Mouse (Mus musculus): ENCODE results near the gene Hist4h4. TPM values are rescaled to one million over a fixed set of nuclear protein-coding genes. Genes with fewer than 3 reads are reported as not detected.
A peak's percentile ranks its signal among the peaks of the same experiment; 100 is the strongest.

Hist4h4 gene
- polyA plus RNA-seq, 1 experiment from 2014 or later = 0.54 TPM

DNA sequence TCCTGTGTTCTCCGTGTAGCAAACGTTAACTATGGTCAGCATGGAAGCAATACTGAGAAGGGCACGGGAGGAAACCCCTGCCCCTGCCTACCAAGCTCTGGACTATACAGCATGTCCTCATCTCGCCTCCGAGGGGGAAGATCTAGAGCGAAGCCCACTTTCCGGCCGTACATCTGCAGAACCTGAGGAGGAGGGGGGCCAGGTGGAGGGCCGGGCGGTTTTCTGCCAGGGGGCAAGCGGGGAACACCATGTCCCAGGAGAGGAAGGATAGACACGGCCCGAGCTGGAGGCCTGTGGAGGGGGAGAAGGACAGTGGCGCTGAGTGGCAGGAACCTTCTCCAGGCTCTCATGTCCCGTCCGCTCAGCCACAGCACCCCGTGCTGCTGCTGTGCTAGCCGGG lies 16.9 kb upstream of the Hist4h4 start:
- WGBS = 97% methylated on average over 18 of the region's 18 CpGs
- no peaks in the 10 kb centered on the region for H3K9me3 ChIP-seq (ENCODE audit: control insufficient read depth, low read length)
- no peak for ATAC-seq
- no peak overlapping the region for H3K4me2 ChIP-seq (ENCODE audit: low read length)
- no peaks in the 10 kb centered on the region for H3K4me1 ChIP-seq (ENCODE audit: control insufficient read depth, insufficient read depth, low read depth, low read length)
- H3K27ac ChIP-seq (ENCODE audit: low read depth, low read length) = no peak overlapping the region
- H3K9ac ChIP-seq (ENCODE audit: low read depth, low read length) = no peak overlapping the region
- H3K4me3 ChIP-seq (ENCODE audit: low read length) = no peak overlapping the region
- no peaks in the 10 kb centered on the region for H3K27me3 ChIP-seq (replicated peaks; ENCODE audit: control insufficient read depth, insufficient read depth, low read length)
- peaks cover 62% of the 10 kb centered on the region for H3K36me3 ChIP-seq (ENCODE audit: control insufficient read depth, insufficient read depth, low read length)

DNA sequence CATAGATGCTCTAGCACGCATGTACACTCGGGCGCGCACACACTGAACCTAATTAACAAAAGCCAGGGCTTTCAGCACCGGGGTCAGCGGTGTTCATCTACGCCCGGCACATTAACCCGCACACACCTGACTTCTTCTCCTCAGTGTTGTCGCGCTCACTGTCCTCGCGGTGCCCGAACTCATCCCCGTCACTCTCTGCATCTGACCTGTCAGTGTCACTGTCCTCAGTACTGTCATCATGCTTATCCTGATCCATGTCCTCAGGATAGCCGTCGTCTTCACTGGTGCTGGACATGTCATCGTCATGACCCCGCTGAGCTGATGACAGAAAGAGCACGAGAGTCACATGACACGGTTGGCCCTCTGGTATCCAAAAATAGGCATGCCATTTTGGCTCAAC lies 16.2 kb upstream of the Hist4h4 start:
- H3K9ac ChIP-seq (ENCODE audit: low read depth, low read length) = no peak overlapping the region

DNA sequence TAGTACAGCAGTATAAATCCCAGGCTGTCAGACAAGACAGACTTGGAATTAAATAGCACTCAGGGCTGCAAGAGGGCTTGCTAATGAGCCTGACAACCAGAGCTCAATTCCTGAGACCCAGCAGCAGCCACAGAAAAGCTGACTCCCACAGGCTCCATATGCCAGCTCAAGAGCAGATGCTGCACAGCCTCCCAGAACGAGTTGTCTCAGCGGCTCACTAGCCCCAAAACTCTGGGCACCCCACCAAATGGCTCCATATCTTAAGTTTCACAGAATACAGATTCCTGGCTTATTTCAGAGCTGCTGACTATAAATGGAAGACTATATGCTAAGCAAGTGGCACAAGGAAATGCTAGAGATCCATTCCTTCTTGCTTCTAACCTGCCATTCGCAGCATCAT lies 13.3 kb upstream of the Hist4h4 start:
- ATAC-seq = no peak
- Histone ChIP-seq H3K27ac (ENCODE audit: low read depth, low read length) (no peak overlapping the region), H3K4me1 (ENCODE audit: control insufficient read depth, insufficient read depth, low read depth, low read length) (no peaks in the 10 kb centered on the region), H3K4me2 (ENCODE audit: low read length) (no peak overlapping the region), H3K4me3 (ENCODE audit: low read length) (no peak overlapping the region), H3K36me3 (ENCODE audit: control insufficient read depth, insufficient read depth, low read length) (peaks cover 75% of the 10 kb centered on the region), H3K27me3 (replicated peaks; ENCODE audit: control insufficient read depth, insufficient read depth, low read length) (no peaks in the 10 kb centered on the region), H3K9ac (ENCODE audit: low read depth, low read length) (no peak overlapping the region), H3K9me3 (ENCODE audit: control insufficient read depth, low read length) (no peaks in the 10 kb centered on the region)
- 91% methylated on average over 3 of the region's 3 CpGs for WGBS

More for the DNA sequence above, 16.2 kb upstream of the Hist4h4 start:
- no peaks in the 10 kb centered on the region for H3K4me1 ChIP-seq (ENCODE audit: control insufficient read depth, insufficient read depth, low read depth, low read length)
- no peak overlapping the region for H3K4me2 ChIP-seq (ENCODE audit: low read length)
- H3K36me3 ChIP-seq (ENCODE audit: control insufficient read depth, insufficient read depth, low read length) = peaks cover 68% of the 10 kb centered on the region
- H3K27ac ChIP-seq (ENCODE audit: low read depth, low read length) = no peak overlapping the region
- ATAC-seq = 0 out of 2 replicates have a peak, but pooled peaks have one; percentile 9
- no peak overlapping the region for H3K4me3 ChIP-seq (ENCODE audit: low read length)
- WGBS = 96% methylated on average over 21 of the region's 21 CpGs
- no peaks in the 10 kb centered on the region for H3K27me3 ChIP-seq (replicated peaks; ENCODE audit: control insufficient read depth, insufficient read depth, low read length)
- H3K9me3 ChIP-seq (ENCODE audit: control insufficient read depth, low read length) = no peaks in the 10 kb centered on the region

DNA sequence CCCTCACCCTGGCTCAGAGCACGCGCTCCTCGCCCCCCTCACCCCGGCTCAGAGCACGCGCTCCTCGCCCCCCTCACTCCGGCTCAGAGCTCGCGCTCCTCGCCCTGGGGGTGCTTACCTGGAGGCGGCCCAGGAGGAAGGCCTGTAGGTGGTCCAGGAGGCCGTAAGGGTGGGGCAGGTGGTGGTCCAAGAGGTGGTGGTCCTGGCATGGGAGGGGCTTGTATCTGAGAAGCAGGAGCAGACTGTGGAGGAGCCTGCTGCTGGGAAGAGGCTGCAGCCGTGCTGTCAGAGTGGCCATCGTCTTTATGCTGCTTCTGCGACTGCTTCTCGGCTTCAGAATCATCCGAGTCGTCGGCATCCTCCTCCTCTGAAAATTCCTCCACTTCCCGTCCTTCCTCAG lies 12.6 kb upstream of the Hist4h4 start:
- Histone ChIP-seq H3K9ac (ENCODE audit: low read depth, low read length) (no peak overlapping the region), H3K4me3 (ENCODE audit: low read length) (no peak overlapping the region), H3K27ac (ENCODE audit: low read depth, low read length) (no peak overlapping the region), H3K27me3 (replicated peaks; ENCODE audit: control insufficient read depth, insufficient read depth, low read length) (no peaks in the 10 kb centered on the region), H3K36me3 (ENCODE audit: control insufficient read depth, insufficient read depth, low read length) (peaks cover 73% of the 10 kb centered on the region), H3K9me3 (ENCODE audit: control insufficient read depth, low read length) (no peaks in the 10 kb centered on the region), H3K4me2 (ENCODE audit: low read length) (no peak overlapping the region), H3K4me1 (ENCODE audit: control insufficient read depth, insufficient read depth, low read depth, low read length) (no peaks in the 10 kb centered on the region)
- WGBS = 93% methylated on average over 21 of the region's 21 CpGs
- no peak for ATAC-seq

DNA sequence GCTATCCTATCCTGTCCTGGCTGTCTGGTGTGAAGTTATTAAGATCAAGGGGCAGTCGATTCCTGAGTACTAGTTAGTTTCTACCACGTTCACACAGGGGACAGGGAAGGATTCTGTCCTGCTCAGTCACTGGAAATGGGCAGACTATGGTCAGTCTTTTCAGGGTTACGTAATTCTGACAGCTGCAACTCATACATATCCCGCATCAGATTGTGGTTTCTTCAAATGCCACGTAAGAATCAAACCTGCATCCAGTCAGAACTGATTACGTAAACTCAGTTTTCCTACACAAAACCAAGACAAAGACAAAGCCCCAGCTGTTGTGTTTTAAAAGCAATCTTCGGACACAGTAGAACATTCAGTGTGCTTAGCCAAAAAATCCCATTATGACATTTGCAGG lies 11.2 kb upstream of the Hist4h4 start:
- peaks cover 60% of the 10 kb centered on the region for H3K36me3 ChIP-seq (ENCODE audit: control insufficient read depth, insufficient read depth, low read length)
- no peak for ATAC-seq
- no peak overlapping the region for H3K9ac ChIP-seq (ENCODE audit: low read depth, low read length)
- no peaks in the 10 kb centered on the region for H3K9me3 ChIP-seq (ENCODE audit: control insufficient read depth, low read length)
- H3K4me3 ChIP-seq (ENCODE audit: low read length) = no peak overlapping the region
- no peak overlapping the region for H3K27ac ChIP-seq (ENCODE audit: low read depth, low read length)
- no peaks in the 10 kb centered on the region for H3K4me1 ChIP-seq (ENCODE audit: control insufficient read depth, insufficient read depth, low read depth, low read length)
- H3K27me3 ChIP-seq (replicated peaks; ENCODE audit: control insufficient read depth, insufficient read depth, low read length) = no peaks in the 10 kb centered on the region
- H3K4me2 ChIP-seq (ENCODE audit: low read length) = no peak overlapping the region
- WGBS = 96% methylated on average over 7 of the region's 7 CpGs

DNA sequence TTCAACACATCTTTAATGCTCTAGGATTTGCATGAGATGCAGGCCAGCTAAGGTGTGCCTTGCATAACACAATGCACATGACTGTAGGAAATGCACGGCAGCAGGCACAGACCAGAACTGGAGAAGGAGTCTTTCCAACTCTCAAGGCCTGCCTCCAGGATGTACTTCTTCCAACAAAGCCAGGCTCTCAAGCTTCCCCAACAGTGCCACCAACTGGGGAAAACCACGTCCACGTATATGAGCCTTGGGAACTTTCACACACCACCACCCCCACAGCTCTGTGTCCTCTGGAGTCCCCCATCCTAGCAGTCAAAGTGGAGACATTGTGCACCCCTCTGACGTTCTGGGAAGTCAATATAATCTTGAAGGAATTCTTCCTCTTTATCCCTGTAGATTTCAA lies 8.9 kb upstream of the Hist4h4 start:
- Histone ChIP-seq H3K4me1 (ENCODE audit: control insufficient read depth, insufficient read depth, low read depth, low read length) (peaks cover 11% of the 10 kb centered on the region), H3K4me3 (ENCODE audit: low read length) (no peak overlapping the region), H3K4me2 (ENCODE audit: low read length) (no peak overlapping the region), H3K27ac (ENCODE audit: low read depth, low read length) (no peak overlapping the region), H3K9ac (ENCODE audit: low read depth, low read length) (no peak overlapping the region), H3K9me3 (ENCODE audit: control insufficient read depth, low read length) (no peaks in the 10 kb centered on the region), H3K36me3 (ENCODE audit: control insufficient read depth, insufficient read depth, low read length) (peaks cover 46% of the 10 kb centered on the region), H3K27me3 (replicated peaks; ENCODE audit: control insufficient read depth, insufficient read depth, low read length) (no peaks in the 10 kb centered on the region)
- ATAC-seq = no peak
- WGBS = 44% methylated on average over 4 of the region's 4 CpGs

DNA sequence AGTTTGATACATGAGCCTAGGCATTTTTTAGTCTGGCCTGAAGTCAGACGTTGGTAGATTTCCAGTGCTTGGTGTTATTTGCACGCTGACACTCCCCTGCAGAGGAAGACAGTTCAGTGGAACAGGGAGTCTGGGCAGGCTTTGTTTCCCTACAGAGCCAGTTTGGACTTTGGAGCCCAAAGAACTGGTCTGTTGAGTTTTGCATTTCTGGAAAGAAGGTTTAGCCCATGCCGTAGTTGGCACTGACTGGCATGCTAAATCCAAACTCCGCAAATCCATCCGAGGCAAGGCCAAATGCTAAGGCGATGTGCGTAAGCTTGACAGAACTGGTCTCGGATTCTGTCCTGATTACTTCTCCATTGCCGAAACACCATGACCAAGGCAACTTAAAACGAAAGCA lies 7.0 kb upstream of the Hist4h4 start:
- WGBS = 86% methylated on average over 10 of the region's 10 CpGs
- H3K9me3 ChIP-seq (ENCODE audit: control insufficient read depth, low read length) = no peaks in the 10 kb centered on the region
- H3K27me3 ChIP-seq (replicated peaks; ENCODE audit: control insufficient read depth, insufficient read depth, low read length) = no peaks in the 10 kb centered on the region
- H3K4me2 ChIP-seq (ENCODE audit: low read length) = no peak overlapping the region
- peaks cover 32% of the 10 kb centered on the region for H3K36me3 ChIP-seq (ENCODE audit: control insufficient read depth, insufficient read depth, low read length)
- ATAC-seq = no peak
- no peak overlapping the region for H3K9ac ChIP-seq (ENCODE audit: low read depth, low read length)
- H3K27ac ChIP-seq (ENCODE audit: low read depth, low read length) = no peak overlapping the region
- H3K4me3 ChIP-seq (ENCODE audit: low read length) = no peak overlapping the region
- peaks cover 15% of the 10 kb centered on the region for H3K4me1 ChIP-seq (ENCODE audit: control insufficient read depth, insufficient read depth, low read depth, low read length)

DNA sequence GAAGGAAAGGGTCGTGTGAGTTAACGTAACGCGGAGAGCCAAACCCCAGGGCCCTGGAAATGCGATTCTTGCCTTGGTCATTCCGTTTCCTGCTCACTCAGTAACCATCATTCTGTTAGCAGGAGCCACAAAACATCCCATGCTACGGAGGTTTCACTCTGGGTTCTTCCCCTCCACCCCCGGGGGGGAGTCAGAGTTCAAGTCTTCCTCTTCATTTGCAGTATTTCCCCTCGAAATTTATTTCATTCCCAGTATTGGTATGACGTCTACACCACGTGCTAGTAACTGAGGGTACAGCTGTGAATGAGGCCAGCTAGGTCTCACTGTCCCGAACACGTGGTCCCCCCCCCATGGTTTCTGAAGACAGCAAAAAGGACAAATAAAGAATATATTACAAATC lies 5.5 kb upstream of the Hist4h4 start:
- WGBS = 84% methylated on average over 13 of the region's 13 CpGs
- no peak for ATAC-seq
- Histone ChIP-seq H3K27ac (ENCODE audit: low read depth, low read length) (no peak overlapping the region), H3K36me3 (ENCODE audit: control insufficient read depth, insufficient read depth, low read length) (peaks cover 21% of the 10 kb centered on the region), H3K4me2 (ENCODE audit: low read length) (peak overlapping the region; percentile 99; the same call in 1 of the 2 replicates), H3K27me3 (replicated peaks; ENCODE audit: control insufficient read depth, insufficient read depth, low read length) (no peaks in the 10 kb centered on the region), H3K4me1 (ENCODE audit: control insufficient read depth, insufficient read depth, low read depth, low read length) (peaks cover 19% of the 10 kb centered on the region), H3K9ac (ENCODE audit: low read depth, low read length) (no peak overlapping the region), H3K4me3 (ENCODE audit: low read length) (no peak overlapping the region), H3K9me3 (ENCODE audit: control insufficient read depth, low read length) (no peaks in the 10 kb centered on the region)

DNA sequence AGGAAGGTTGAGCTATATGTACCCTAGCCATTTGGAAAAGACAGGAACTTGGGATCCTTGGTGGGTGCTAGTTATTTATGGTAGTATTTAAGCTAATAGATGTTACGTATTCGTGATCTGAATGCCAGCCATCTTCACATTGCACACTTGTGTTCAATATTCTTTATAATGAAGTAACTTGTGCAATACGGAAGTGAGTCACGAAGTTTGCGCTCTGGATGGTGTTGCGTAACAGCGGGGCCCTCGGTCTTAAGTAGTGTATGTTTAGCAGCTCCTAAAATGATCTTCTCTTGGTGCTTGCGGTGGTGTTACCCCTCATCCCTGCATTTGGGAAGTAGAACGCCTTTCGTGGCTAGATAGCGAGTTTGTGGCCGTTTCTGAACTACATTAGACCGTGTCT lies 4.9 kb upstream of the Hist4h4 start:
- H3K9me3 ChIP-seq (ENCODE audit: control insufficient read depth, low read length) = no peaks in the 10 kb centered on the region
- H3K4me1 ChIP-seq (ENCODE audit: control insufficient read depth, insufficient read depth, low read depth, low read length) = peaks cover 19% of the 10 kb centered on the region
- H3K27me3 ChIP-seq (replicated peaks; ENCODE audit: control insufficient read depth, insufficient read depth, low read length) = no peaks in the 10 kb centered on the region
- no peak overlapping the region for H3K27ac ChIP-seq (ENCODE audit: low read depth, low read length)
- H3K36me3 ChIP-seq (ENCODE audit: control insufficient read depth, insufficient read depth, low read length) = peaks cover 15% of the 10 kb centered on the region
- 45% methylated on average over 14 of the region's 14 CpGs for WGBS
- ATAC-seq = no peak
- peak overlapping the region; percentile 83 for H3K4me3 ChIP-seq (ENCODE audit: low read length)
- peak overlapping the region; percentile 99 for H3K4me2 ChIP-seq (ENCODE audit: low read length)
- H3K9ac ChIP-seq (ENCODE audit: low read depth, low read length) = peak overlapping the region; percentile 79

DNA sequence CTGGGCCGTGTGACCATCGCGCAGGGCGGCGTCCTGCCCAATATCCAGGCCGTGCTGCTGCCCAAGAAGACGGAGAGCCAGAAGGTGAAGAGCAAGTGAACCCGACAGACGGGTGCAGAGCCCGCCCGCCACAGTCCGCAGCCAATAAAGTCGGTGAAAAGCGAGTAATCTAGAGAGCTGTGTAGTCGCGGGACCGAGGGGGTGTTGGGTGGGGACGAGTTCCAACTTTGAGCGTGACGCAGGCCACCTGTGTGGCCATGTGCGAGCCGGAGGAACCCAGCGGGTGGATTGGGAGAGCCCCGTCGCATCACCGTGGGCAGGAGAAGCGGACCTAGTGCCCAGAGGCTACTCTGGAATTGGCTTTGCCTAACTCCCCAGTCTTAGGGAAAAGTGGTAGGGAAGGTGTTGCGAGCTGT lies 4.4 kb upstream of the Hist4h4 start:
- H3K4me1 ChIP-seq (ENCODE audit: control insufficient read depth, insufficient read depth, low read depth, low read length) = peaks cover 19% of the 10 kb centered on the region
- H3K4me3 ChIP-seq (ENCODE audit: low read length) = peak overlapping the region; percentile 83
- H3K27me3 ChIP-seq (replicated peaks; ENCODE audit: control insufficient read depth, insufficient read depth, low read length) = no peaks in the 10 kb centered on the region
- WGBS = under 1% methylated on average over 28 of the region's 28 CpGs
- H3K4me2 ChIP-seq (ENCODE audit: low read length) = peak overlapping the region; percentile 99
- peaks cover 12% of the 10 kb centered on the region; the same call in 1 of the 2 replicates for H3K36me3 ChIP-seq (ENCODE audit: control insufficient read depth, insufficient read depth, low read length)
- peak overlapping the region; percentile 79 for H3K9ac ChIP-seq (ENCODE audit: low read depth, low read length)
- H3K27ac ChIP-seq (ENCODE audit: low read depth, low read length) = no peak overlapping the region
- ATAC-seq = peak; percentile 3
- no peaks in the 10 kb centered on the region for H3K9me3 ChIP-seq (ENCODE audit: control insufficient read depth, low read length)

Data from hindbrain, embryonic 16.5 days (tissue).